Mouse (Mus musculus): Measurements from ENCODE around the gene Hyal1.

- no peak for TF ChIP-seq JUND (IDR thresholded peaks at IDR 0.05; ENCODE audit: low read depth, low read length)
- no peak for TF ChIP-seq POLR2A (IDR thresholded peaks at IDR 0.05; ENCODE audit: control insufficient read depth in 1 of 2, insufficient read depth in 1 of 2, low read depth in 1 of 2, low read length in 2 of 2, poor library complexity in 1 of 2)
- no peak for TF ChIP-seq SMC3 (IDR thresholded peaks at IDR 0.05; ENCODE audit: low read depth, low read length)
Measured at GRCm38 (mm10) chr9:107629411-107629730, 52.6 kb downstream of the Hyal1 start.

Measured in MEL (cell line).